Mouse (Mus musculus) adrenal gland, postnatal 25 days (tissue): ENCODE data around the gene Slc25a21. TPM values are rescaled to one million over a fixed set of nuclear protein-coding genes. Genes with fewer than 3 reads are reported as not detected.

ENCODE experiments used
- DNase-seq: peaks from one replicate; pipeline ENCODE4 v3.0.0; 2021; ENCODE audit warnings: mixed read lengths
- total RNA-seq: library from RNA; stranded (reverse); gene quantifications from 2 replicates; pipeline ENCODE4 v1.2.3, GENCODE M21; 2021

Gene Slc25a21
- total RNA-seq, 1 experiment from 2014 or later: 0.91 TPM

- no peak for DNase-seq
These were observed 319.5 kb downstream of the Slc25a21 start for GRCm38 (mm10) chr12:56877796-56878195.

GRCm38 (mm10) chr12:56876549-56876948 lies 320.7 kb downstream of the Slc25a21 start:
- no peak for DNase-seq

- DNase-seq: no peak
These were observed 324.1 kb downstream of the Slc25a21 start for GRCm38 (mm10) chr12:56873204-56873603.

- no peak for DNase-seq
These were observed 326.7 kb downstream of the Slc25a21 start for GRCm38 (mm10) chr12:56870569-56870968.

- DNase-seq: no peak
These were observed 333.3 kb downstream of the Slc25a21 start for GRCm38 (mm10) chr12:56863873-56864562.

GRCm38 (mm10) chr12:56852679-56853078 lies 344.6 kb downstream of the Slc25a21 start:
- DNase-seq: no peak

GRCm38 (mm10) chr12:56851464-56851863 lies 345.8 kb downstream of the Slc25a21 start:
- no peak for DNase-seq

GRCm38 (mm10) chr12:56829945-56830344 lies 367.3 kb downstream of the Slc25a21 start:
- DNase-seq: no peak

GRCm38 (mm10) chr12:56829455-56829883 lies 367.8 kb downstream of the Slc25a21 start:
- DNase-seq: no peak

- DNase-seq: no peak
These were observed 369.4 kb downstream of the Slc25a21 start for GRCm38 (mm10) chr12:56827808-56828384.

- DNase-seq: no peak
These were observed 372.6 kb downstream of the Slc25a21 start for GRCm38 (mm10) chr12:56824688-56825087.

- DNase-seq: no peak
These were observed 375.1 kb downstream of the Slc25a21 start for GRCm38 (mm10) chr12:56822122-56822521.

GRCm38 (mm10) chr12:56820604-56821003 lies 376.7 kb downstream of the Slc25a21 start:
- DNase-seq: no peak

GRCm38 (mm10) chr12:56807483-56807882 lies 389.8 kb downstream of the Slc25a21 start:
- DNase-seq: no peak

- no peak for DNase-seq
These were observed 390.2 kb downstream of the Slc25a21 start for GRCm38 (mm10) chr12:56807078-56807477.

GRCm38 (mm10) chr12:56804487-56804886 lies 392.8 kb downstream of the Slc25a21 start:
- no peak for DNase-seq

- peak; percentile 15 for DNase-seq
These were observed 398.4 kb downstream of the Slc25a21 start for GRCm38 (mm10) chr12:56798641-56799415.

GRCm38 (mm10) chr12:56789236-56789635 lies 408.0 kb downstream of the Slc25a21 start:
- no peak for DNase-seq

GRCm38 (mm10) chr12:56785250-56785649 lies 412.0 kb downstream of the Slc25a21 start:
- DNase-seq: no peak

- DNase-seq: no peak
These were observed 416.1 kb downstream of the Slc25a21 start for GRCm38 (mm10) chr12:56781196-56781595.

- DNase-seq: no peak
These were observed 417.7 kb downstream of the Slc25a21 start for GRCm38 (mm10) chr12:56779621-56780020.

- DNase-seq: no peak
These were observed 423.3 kb downstream of the Slc25a21 start for GRCm38 (mm10) chr12:56773941-56774340.

GRCm38 (mm10) chr12:56769421-56769820 lies 427.9 kb downstream of the Slc25a21 start:
- DNase-seq: no peak
